Mouse (Mus musculus): ENCODE data around the gene Bach2. TPM values are rescaled to one million over a fixed set of nuclear protein-coding genes. Genes with fewer than 3 reads are reported as not detected.

Bach2 gene
- polyA plus RNA-seq, 1 experiment = 0.11 TPM

- Histone ChIP-seq H3ac (ENCODE audit: control insufficient read depth, insufficient read length, low read depth) (no peak overlapping the region), H3K27me3 (ENCODE audit: control insufficient read depth, insufficient read depth, insufficient read length) (no peaks in the 10 kb centered on the region), H3K4me3 (ENCODE audit: insufficient read depth, poor library complexity, severe bottlenecking) (no peak overlapping the region), H3K36me3 (ENCODE audit: control insufficient read depth, insufficient read depth) (no peaks in the 10 kb centered on the region), H3K79me2 (ENCODE audit: control insufficient read depth, insufficient read depth) (no peaks in the 10 kb centered on the region), H3K79me3 (ENCODE audit: low read depth) (no peaks in the 10 kb centered on the region)
- no peak for TF ChIP-seq CTCF (IDR thresholded peaks at IDR 0.05; ENCODE audit: control insufficient read depth, insufficient read depth, insufficient read length)
- TF ChIP-seq FOSL1 (IDR thresholded peaks at IDR 0.05; ENCODE audit: insufficient read depth, low read length, poor library complexity, severe bottlenecking) = no peak
- TF ChIP-seq MYOD1 (IDR thresholded peaks at IDR 0.05; ENCODE audit: control insufficient read depth, insufficient read length, low read depth) = no peak
- TF ChIP-seq MYOG (IDR thresholded peaks at IDR 0.05; ENCODE audit: control insufficient read depth, extremely low read depth, insufficient read length) = no peak
- no peak for TF ChIP-seq CEBPB (IDR thresholded peaks at IDR 0.05; ENCODE audit: low read depth)
- TF ChIP-seq MAX (IDR thresholded peaks at IDR 0.05) = no peak
- no peak for TF ChIP-seq USF1 (IDR thresholded peaks at IDR 0.05; ENCODE audit: low read depth)
These were observed 298.4 kb downstream of the Bach2 start for GRCm38 (mm10) chr4:32536870-32537508.

GRCm38 (mm10) chr4:32538088-32538487, 299.5 kb downstream of the Bach2 start:
- no peak overlapping the region for H3K4me3 ChIP-seq (ENCODE audit: insufficient read depth, poor library complexity, severe bottlenecking)
- H3K27me3 ChIP-seq (ENCODE audit: control insufficient read depth, insufficient read depth, insufficient read length) = no peaks in the 10 kb centered on the region
- H3K36me3 ChIP-seq (ENCODE audit: control insufficient read depth, insufficient read depth) = no peaks in the 10 kb centered on the region
- H3K79me3 ChIP-seq (ENCODE audit: low read depth) = no peaks in the 10 kb centered on the region
- H3ac ChIP-seq (ENCODE audit: control insufficient read depth, insufficient read length, low read depth) = no peak overlapping the region
- H3K79me2 ChIP-seq (ENCODE audit: control insufficient read depth, insufficient read depth) = no peaks in the 10 kb centered on the region
- no peak for TF ChIP-seq USF1 (IDR thresholded peaks at IDR 0.05; ENCODE audit: low read depth)
- TF ChIP-seq CTCF (IDR thresholded peaks at IDR 0.05; ENCODE audit: control insufficient read depth, insufficient read depth, insufficient read length) = peak; percentile 54
- no peak for TF ChIP-seq MYOG (IDR thresholded peaks at IDR 0.05; ENCODE audit: control insufficient read depth, extremely low read depth, insufficient read length)

- no peaks in the 10 kb centered on the region for H3K79me2 ChIP-seq (ENCODE audit: control insufficient read depth, insufficient read depth)
- H3K79me3 ChIP-seq (ENCODE audit: low read depth) = no peaks in the 10 kb centered on the region
- H3ac ChIP-seq (ENCODE audit: control insufficient read depth, insufficient read length, low read depth) = no peak overlapping the region
- no peak for TF ChIP-seq FOSL1 (IDR thresholded peaks at IDR 0.05; ENCODE audit: insufficient read depth, low read length, poor library complexity, severe bottlenecking)
- no peak for TF ChIP-seq MYOD1 (IDR thresholded peaks at IDR 0.05; ENCODE audit: control insufficient read depth, insufficient read length, low read depth)
- TF ChIP-seq CEBPB (IDR thresholded peaks at IDR 0.05; ENCODE audit: low read depth) = no peak
- no peak for TF ChIP-seq USF1 (IDR thresholded peaks at IDR 0.05; ENCODE audit: low read depth)
- no peak for TF ChIP-seq MAX (IDR thresholded peaks at IDR 0.05)
- TF ChIP-seq MYOG (IDR thresholded peaks at IDR 0.05; ENCODE audit: control insufficient read depth, extremely low read depth, insufficient read length) = no peak
- TF ChIP-seq CTCF (IDR thresholded peaks at IDR 0.05; ENCODE audit: control insufficient read depth, insufficient read depth, insufficient read length) = no peak
- H3K27me3 ChIP-seq (ENCODE audit: control insufficient read depth, insufficient read depth, insufficient read length) = no peaks in the 10 kb centered on the region
- no peaks in the 10 kb centered on the region for H3K36me3 ChIP-seq (ENCODE audit: control insufficient read depth, insufficient read depth)
- no peak overlapping the region for H3K4me3 ChIP-seq (ENCODE audit: insufficient read depth, poor library complexity, severe bottlenecking)
These were observed 299.9 kb downstream of the Bach2 start for GRCm38 (mm10) chr4:32538488-32538887.

- TF ChIP-seq CTCF (IDR thresholded peaks at IDR 0.05; ENCODE audit: control insufficient read depth, insufficient read depth, insufficient read length) (no peak), MAX (IDR thresholded peaks at IDR 0.05) (no peak), USF1 (IDR thresholded peaks at IDR 0.05; ENCODE audit: low read depth) (no peak), MYOG (IDR thresholded peaks at IDR 0.05; ENCODE audit: control insufficient read depth, extremely low read depth, insufficient read length) (no peak), FOSL1 (IDR thresholded peaks at IDR 0.05; ENCODE audit: insufficient read depth, low read length, poor library complexity, severe bottlenecking) (no peak)
- Histone ChIP-seq H3K27me3 (ENCODE audit: control insufficient read depth, insufficient read depth, insufficient read length) (no peaks in the 10 kb centered on the region), H3ac (ENCODE audit: control insufficient read depth, insufficient read length, low read depth) (no peak overlapping the region), H3K79me3 (ENCODE audit: low read depth) (no peaks in the 10 kb centered on the region), H3K4me3 (ENCODE audit: insufficient read depth, poor library complexity, severe bottlenecking) (no peak overlapping the region), H3K79me2 (ENCODE audit: control insufficient read depth, insufficient read depth) (no peaks in the 10 kb centered on the region), H3K36me3 (ENCODE audit: control insufficient read depth, insufficient read depth) (no peaks in the 10 kb centered on the region)
These were observed 300.4 kb downstream of the Bach2 start for GRCm38 (mm10) chr4:32538987-32539386.

- Histone ChIP-seq H3K79me3 (ENCODE audit: low read depth) (no peaks in the 10 kb centered on the region), H3K79me2 (ENCODE audit: control insufficient read depth, insufficient read depth) (no peaks in the 10 kb centered on the region), H3ac (ENCODE audit: control insufficient read depth, insufficient read length, low read depth) (no peak overlapping the region), H3K27me3 (ENCODE audit: control insufficient read depth, insufficient read depth, insufficient read length) (no peaks in the 10 kb centered on the region), H3K4me3 (ENCODE audit: insufficient read depth, poor library complexity, severe bottlenecking) (no peak overlapping the region), H3K36me3 (ENCODE audit: control insufficient read depth, insufficient read depth) (no peaks in the 10 kb centered on the region)
- no peak for TF ChIP-seq CEBPB (IDR thresholded peaks at IDR 0.05; ENCODE audit: low read depth)
- TF ChIP-seq FOSL1 (IDR thresholded peaks at IDR 0.05; ENCODE audit: insufficient read depth, low read length, poor library complexity, severe bottlenecking) = no peak
- no peak for TF ChIP-seq MYOD1 (IDR thresholded peaks at IDR 0.05; ENCODE audit: control insufficient read depth, insufficient read length, low read depth)
- TF ChIP-seq MAX (IDR thresholded peaks at IDR 0.05) = no peak
- no peak for TF ChIP-seq CTCF (IDR thresholded peaks at IDR 0.05; ENCODE audit: control insufficient read depth, insufficient read depth, insufficient read length)
These were observed 306.4 kb downstream of the Bach2 start for GRCm38 (mm10) chr4:32544821-32545545.

- Histone ChIP-seq H3K4me3 (ENCODE audit: insufficient read depth, poor library complexity, severe bottlenecking) (no peak overlapping the region), H3ac (ENCODE audit: control insufficient read depth, insufficient read length, low read depth) (no peak overlapping the region), H3K79me2 (ENCODE audit: control insufficient read depth, insufficient read depth) (no peaks in the 10 kb centered on the region), H3K36me3 (ENCODE audit: control insufficient read depth, insufficient read depth) (no peaks in the 10 kb centered on the region), H3K79me3 (ENCODE audit: low read depth) (no peaks in the 10 kb centered on the region), H3K27me3 (ENCODE audit: control insufficient read depth, insufficient read depth, insufficient read length) (no peaks in the 10 kb centered on the region)
- TF ChIP-seq CTCF (IDR thresholded peaks at IDR 0.05; ENCODE audit: control insufficient read depth, insufficient read depth, insufficient read length) = no peak
- no peak for TF ChIP-seq CEBPB (IDR thresholded peaks at IDR 0.05; ENCODE audit: low read depth)
- TF ChIP-seq USF1 (IDR thresholded peaks at IDR 0.05; ENCODE audit: low read depth) = no peak
- TF ChIP-seq MYOD1 (IDR thresholded peaks at IDR 0.05; ENCODE audit: control insufficient read depth, insufficient read length, low read depth) = no peak
- no peak for TF ChIP-seq MYOG (IDR thresholded peaks at IDR 0.05; ENCODE audit: control insufficient read depth, extremely low read depth, insufficient read length)
- TF ChIP-seq FOSL1 (IDR thresholded peaks at IDR 0.05; ENCODE audit: insufficient read depth, low read length, poor library complexity, severe bottlenecking) = no peak
These were observed 306.9 kb downstream of the Bach2 start for GRCm38 (mm10) chr4:32545548-32545947.

Measured in C2C12 (cell line).